Mouse (Mus musculus): ENCODE measurements around the gene Olfr1391. TPM values are rescaled to one million over a fixed set of nuclear protein-coding genes. Genes with fewer than 3 reads are reported as not detected.
"Not testable (repeated sequence)": the region's sequence is repeated elsewhere in the genome, so short reads cannot be mapped to it uniquely, and the experiment has no call there.

The Olfr1391 gene
- polyA plus RNA-seq (2015; fragmentation: Nextera tagmentation; extraction: Ambion mirVana) = not detected in 2 replicates

DNA sequence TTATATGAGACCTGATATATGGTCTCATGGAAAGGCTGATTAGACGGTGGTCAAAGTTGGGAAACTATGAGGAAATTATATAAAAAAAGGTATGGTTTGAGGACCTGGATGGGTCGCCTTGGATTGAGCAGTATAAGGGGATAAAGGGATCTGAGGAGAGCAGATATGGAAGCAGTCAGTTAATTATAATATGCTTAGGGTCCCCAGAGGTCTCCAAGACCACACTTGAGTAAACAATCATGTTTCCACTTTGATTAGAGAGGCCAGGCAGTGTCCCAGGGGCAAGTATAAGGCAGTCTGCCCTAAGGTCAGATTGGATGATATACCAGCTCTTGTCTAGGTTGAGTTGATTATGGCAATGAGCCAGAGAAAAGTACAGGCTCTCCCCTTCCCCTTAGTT lies at the start of gene Olfr1391:
Olfr1391 (plus strand) TSS at position 301 of the 400 bp plus-strand sequence.
- Histone ChIP-seq H3K4me1 (ENCODE audit: control insufficient read depth, insufficient read depth, low read length) (no peaks in the 10 kb centered on the region), H3K9ac (ENCODE audit: low read length) (no peak within 1 kb of the TSS), H3K4me2 (ENCODE audit: low read depth, low read length) (no peak within 1 kb of the TSS), H3K4me3 (ENCODE audit: low read length) (no peak within 1 kb of the TSS), H3K36me3 (ENCODE audit: control insufficient read depth, insufficient read depth) (no peaks in the 10 kb centered on the region), H3K27me3 (ENCODE audit: control insufficient read depth, insufficient read depth, low read length) (no peaks in the 10 kb centered on the region), H3K9me3 (replicated peaks; ENCODE audit: control insufficient read depth, low read length) (no peaks in the 10 kb centered on the region), H3K27ac (ENCODE audit: low read length) (no peak within 1 kb of the TSS)
- ATAC-seq (replicated peaks; ENCODE audit: extremely low read depth, insufficient read depth, low FRiP score) = no peak
- 58% methylated on average over 2 of the region's 2 CpGs for WGBS

- ATAC-seq (replicated peaks; ENCODE audit: extremely low read depth, insufficient read depth, low FRiP score) = no peak
- no peak overlapping the region for H3K9ac ChIP-seq (ENCODE audit: low read length)
- 58% methylated on average over 11 of the region's 11 CpGs for WGBS
These were observed 48.6 kb upstream of the Olfr1391 start for GRCm38 (mm10) chr11:49273834-49274519.

GRCm38 (mm10) chr11:49278222-49278621 lies 44.3 kb upstream of the Olfr1391 start, which contains the start of gene Olfr1393:
Gene Olfr1393, plus strand, starts transcription at chr11:49278304.
- 75% methylated on average over 3 of the region's 3 CpGs for WGBS
- no peak for ATAC-seq (replicated peaks; ENCODE audit: extremely low read depth, insufficient read depth, low FRiP score)

More at GRCm38 (mm10) chr11:49273834-49274519, 48.6 kb upstream of the Olfr1391 start:
- no peak overlapping the region for H3K4me3 ChIP-seq (ENCODE audit: low read length)
- H3K4me1 ChIP-seq (ENCODE audit: control insufficient read depth, insufficient read depth, low read length) = no peaks in the 10 kb centered on the region
- no peaks in the 10 kb centered on the region for H3K27me3 ChIP-seq (ENCODE audit: control insufficient read depth, insufficient read depth, low read length)
- no peak overlapping the region for H3K27ac ChIP-seq (ENCODE audit: low read length)
- H3K4me2 ChIP-seq (ENCODE audit: low read depth, low read length) = no peak overlapping the region
- no peaks in the 10 kb centered on the region for H3K9me3 ChIP-seq (replicated peaks; ENCODE audit: control insufficient read depth, low read length)
- no peaks in the 10 kb centered on the region for H3K36me3 ChIP-seq (ENCODE audit: control insufficient read depth, insufficient read depth)

DNA sequence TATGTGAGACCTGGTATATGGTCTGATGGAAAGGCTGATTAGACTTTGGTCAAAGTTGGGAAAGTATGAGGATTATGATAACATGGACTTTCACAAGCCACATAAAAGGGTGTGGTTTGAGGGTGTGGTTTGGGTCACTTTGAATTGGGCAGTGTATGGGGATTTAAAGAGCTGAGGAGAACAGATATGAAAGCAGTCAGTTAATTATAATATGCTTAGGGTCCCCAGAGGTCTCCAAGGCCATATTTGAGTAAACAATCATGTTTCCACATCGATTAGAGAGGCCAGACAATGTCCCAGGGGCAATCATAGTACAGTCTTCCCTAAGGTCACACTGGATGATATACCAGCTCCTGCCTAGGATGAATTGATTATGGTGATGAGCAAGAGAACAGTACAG lies 37.6 kb upstream of the Olfr1391 start, which contains the start of gene Olfr1392:
Olfr1392 (plus strand) TSS at position 301 of the 400 bp plus-strand sequence.
- not testable (repeated sequence) for H3K4me3 ChIP-seq (ENCODE audit: low read length); H3K9ac ChIP-seq (ENCODE audit: low read length); ATAC-seq (replicated peaks; ENCODE audit: extremely low read depth, insufficient read depth, low FRiP score); H3K4me2 ChIP-seq (ENCODE audit: low read depth, low read length); H3K36me3 ChIP-seq (ENCODE audit: control insufficient read depth, insufficient read depth); H3K9me3 ChIP-seq (replicated peaks; ENCODE audit: control insufficient read depth, low read length); H3K27me3 ChIP-seq (ENCODE audit: control insufficient read depth, insufficient read depth, low read length); H3K27ac ChIP-seq (ENCODE audit: low read length); H3K4me1 ChIP-seq (ENCODE audit: control insufficient read depth, insufficient read depth, low read length)
- WGBS = 43% methylated on average over 1 of the region's 1 CpGs

More at GRCm38 (mm10) chr11:49278222-49278621, 44.3 kb upstream of the Olfr1391 start, which contains the start of gene Olfr1393:
- Histone ChIP-seq H3K9me3 (replicated peaks; ENCODE audit: control insufficient read depth, low read length) (no peaks in the 10 kb centered on the region), H3K4me2 (ENCODE audit: low read depth, low read length) (no peak within 1 kb of the TSS), H3K9ac (ENCODE audit: low read length) (no peak within 1 kb of the TSS), H3K27ac (ENCODE audit: low read length) (no peak within 1 kb of the TSS), H3K4me3 (ENCODE audit: low read length) (no peak within 1 kb of the TSS), H3K27me3 (ENCODE audit: control insufficient read depth, insufficient read depth, low read length) (no peaks in the 10 kb centered on the region), H3K36me3 (ENCODE audit: control insufficient read depth, insufficient read depth) (no peaks in the 10 kb centered on the region), H3K4me1 (ENCODE audit: control insufficient read depth, insufficient read depth, low read length) (no peaks in the 10 kb centered on the region)

DNA sequence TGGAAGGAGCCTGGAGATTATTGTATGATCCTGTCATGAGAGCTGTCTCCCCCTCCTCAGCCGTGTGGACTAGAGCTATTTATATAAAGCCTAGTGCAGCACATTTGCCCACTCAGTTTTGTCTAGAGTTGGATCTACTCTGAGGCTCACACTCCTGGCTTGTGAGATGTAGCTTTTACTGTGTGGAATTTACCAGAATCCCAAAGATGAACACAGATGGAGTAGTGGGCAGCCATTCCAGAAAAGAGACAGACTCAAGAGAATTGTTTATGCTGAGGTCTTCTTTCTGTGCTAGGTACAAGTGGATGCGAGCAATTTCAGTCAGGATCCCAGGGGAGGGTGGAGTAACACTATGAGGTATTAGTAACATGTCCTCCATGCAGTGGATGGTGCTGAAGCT lies 35.3 kb upstream of the Olfr1391 start:
- Histone ChIP-seq H3K9ac (ENCODE audit: low read length) (no peak overlapping the region), H3K27ac (ENCODE audit: low read length) (no peak overlapping the region), H3K27me3 (ENCODE audit: control insufficient read depth, insufficient read depth, low read length) (no peaks in the 10 kb centered on the region), H3K36me3 (ENCODE audit: control insufficient read depth, insufficient read depth) (no peaks in the 10 kb centered on the region), H3K4me2 (ENCODE audit: low read depth, low read length) (no peak overlapping the region), H3K9me3 (replicated peaks; ENCODE audit: control insufficient read depth, low read length) (no peaks in the 10 kb centered on the region; the same call in 1 of the 2 replicates), H3K4me1 (ENCODE audit: control insufficient read depth, insufficient read depth, low read length) (no peaks in the 10 kb centered on the region), H3K4me3 (ENCODE audit: low read length) (no peak overlapping the region)
- ATAC-seq (replicated peaks; ENCODE audit: extremely low read depth, insufficient read depth, low FRiP score) = no peak
- 54% methylated on average over 2 of the region's 2 CpGs for WGBS

GRCm38 (mm10) chr11:49292777-49293176 lies 29.8 kb upstream of the Olfr1391 start:
- no peak overlapping the region for H3K27ac ChIP-seq (ENCODE audit: low read length)
- WGBS = 71% methylated on average over 3 of the region's 3 CpGs
- no peaks in the 10 kb centered on the region for H3K27me3 ChIP-seq (ENCODE audit: control insufficient read depth, insufficient read depth, low read length)
- no peak overlapping the region for H3K4me3 ChIP-seq (ENCODE audit: low read length)
- H3K9ac ChIP-seq (ENCODE audit: low read length) = no peak overlapping the region
- no peak for ATAC-seq (replicated peaks; ENCODE audit: extremely low read depth, insufficient read depth, low FRiP score)
- H3K36me3 ChIP-seq (ENCODE audit: control insufficient read depth, insufficient read depth) = no peaks in the 10 kb centered on the region
- H3K4me1 ChIP-seq (ENCODE audit: control insufficient read depth, insufficient read depth, low read length) = no peaks in the 10 kb centered on the region
- no peaks in the 10 kb centered on the region for H3K9me3 ChIP-seq (replicated peaks; ENCODE audit: control insufficient read depth, low read length)
- H3K4me2 ChIP-seq (ENCODE audit: low read depth, low read length) = no peak overlapping the region

GRCm38 (mm10) chr11:49304441-49304840 lies 18.1 kb upstream of the Olfr1391 start, which contains the start of gene Olfr10:
Gene Olfr10, plus strand, starts transcription at chr11:49304741.
- H3K4me1 ChIP-seq (ENCODE audit: control insufficient read depth, insufficient read depth, low read length) = no peaks in the 10 kb centered on the region
- ATAC-seq (replicated peaks; ENCODE audit: extremely low read depth, insufficient read depth, low FRiP score) = no peak
- no peak within 1 kb of the TSS for H3K9ac ChIP-seq (ENCODE audit: low read length)
- H3K4me3 ChIP-seq (ENCODE audit: low read length) = no peak within 1 kb of the TSS
- no peak within 1 kb of the TSS for H3K27ac ChIP-seq (ENCODE audit: low read length)
- H3K27me3 ChIP-seq (ENCODE audit: control insufficient read depth, insufficient read depth, low read length) = no peaks in the 10 kb centered on the region
- no peaks in the 10 kb centered on the region for H3K9me3 ChIP-seq (replicated peaks; ENCODE audit: control insufficient read depth, low read length)
- no peak within 1 kb of the TSS for H3K4me2 ChIP-seq (ENCODE audit: low read depth, low read length)
- no peaks in the 10 kb centered on the region for H3K36me3 ChIP-seq (ENCODE audit: control insufficient read depth, insufficient read depth)

DNA sequence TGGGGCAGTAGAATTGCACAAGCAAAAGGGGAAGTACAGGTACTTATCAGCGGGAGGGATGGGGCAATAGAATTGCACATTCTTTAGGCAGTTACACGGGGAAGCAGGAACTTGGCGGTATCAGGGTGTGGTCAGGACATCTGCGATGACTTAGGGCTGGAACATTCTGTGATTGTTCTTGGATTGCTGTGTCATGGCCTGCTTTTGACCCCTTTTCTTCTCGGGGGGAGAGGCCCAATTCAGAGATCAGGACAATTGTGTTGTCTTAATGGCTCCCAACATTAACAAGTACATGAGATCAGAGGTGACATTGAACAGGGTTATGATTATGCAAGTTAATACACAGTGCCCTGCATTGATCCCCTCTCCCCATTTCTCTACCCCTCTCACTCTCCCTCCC lies 14.0 kb upstream of the Olfr1391 start:
- H3K4me2 ChIP-seq (ENCODE audit: low read depth, low read length); H3K9ac ChIP-seq (ENCODE audit: low read length); H3K4me1 ChIP-seq (ENCODE audit: control insufficient read depth, insufficient read depth, low read length); H3K27me3 ChIP-seq (ENCODE audit: control insufficient read depth, insufficient read depth, low read length); H3K27ac ChIP-seq (ENCODE audit: low read length); H3K4me3 ChIP-seq (ENCODE audit: low read length); ATAC-seq (replicated peaks; ENCODE audit: extremely low read depth, insufficient read depth, low FRiP score); H3K36me3 ChIP-seq (ENCODE audit: control insufficient read depth, insufficient read depth); H3K9me3 ChIP-seq (replicated peaks; ENCODE audit: control insufficient read depth, low read length): not testable (repeated sequence)
- 70% methylated on average over 5 of the region's 5 CpGs for WGBS

- no peak overlapping the region for H3K4me2 ChIP-seq (ENCODE audit: low read depth, low read length)
- no peaks in the 10 kb centered on the region for H3K36me3 ChIP-seq (ENCODE audit: control insufficient read depth, insufficient read depth)
- WGBS = 72% methylated on average over 3 of the region's 3 CpGs
- H3K4me1 ChIP-seq (ENCODE audit: control insufficient read depth, insufficient read depth, low read length) = no peaks in the 10 kb centered on the region
- H3K27me3 ChIP-seq (ENCODE audit: control insufficient read depth, insufficient read depth, low read length) = no peaks in the 10 kb centered on the region
- H3K27ac ChIP-seq (ENCODE audit: low read length) = no peak overlapping the region
- no peak overlapping the region for H3K4me3 ChIP-seq (ENCODE audit: low read length)
- no peak for ATAC-seq (replicated peaks; ENCODE audit: extremely low read depth, insufficient read depth, low FRiP score)
- no peak overlapping the region for H3K9ac ChIP-seq (ENCODE audit: low read length)
- H3K9me3 ChIP-seq (replicated peaks; ENCODE audit: control insufficient read depth, low read length) = no peaks in the 10 kb centered on the region
These were observed 4.2 kb downstream of the Olfr1391 start for GRCm38 (mm10) chr11:49326726-49327125.
